Mouse (Mus musculus) Patski (cell line): ENCODE data around the gene Icosl. TPM values are rescaled to one million over a fixed set of nuclear protein-coding genes. Genes with fewer than 3 reads are reported as not detected.

Source experiments
- ATAC-seq: fragments of 100-300 bp; one replicate; pipeline ENCODE4 v1.8.0; 2021
- CTCF ChIA-PET: fragments of 350-600 bp; sonication (Branson Sonifier 250); formaldehyde crosslinking; loops from one replicate; lab custom pipeline; 2022; ENCODE audit warnings: inconsistent platforms; lab: Charles Lee
- POLR2A ChIA-PET: fragments of 350-600 bp; sonication (Branson Sonifier 250); formaldehyde crosslinking; loops from one replicate; lab custom pipeline; 2022; ENCODE audit warnings: antibody characterized with exemption, inconsistent platforms; lab: Charles Lee
- DNase-seq: peaks from one replicate; pipeline ENCODE4 v3.0.0-alpha.2; 2011; ENCODE audit warnings: low read depth, low spot score
- H3K27me3 ChIP-seq: fragments of 371-371 bp; one replicate; pipeline ENCODE4 v1.5.1; 2021
- CTCF ChIP-seq: fragments of 100-300 bp; IDR thresholded peaks from one replicate; pipeline ENCODE4 v1.5.1; 2021
- in situ Hi-C: fragments of 300-500 bp; cut with MboI; formaldehyde crosslinking; loops from 3 replicates; pipeline ENCODE4 v1.11.1; 2018; ENCODE audit warnings: low pct_unique_long_range_greater_than_20kb, mixed read lengths
- polyA plus RNA-seq: library from polyadenylated mRNA; unstranded; gene quantifications from one replicate; pipeline ENCODE4 v1.2.3, GENCODE M21; 2021

The Icosl gene
- polyA plus RNA-seq, 1 experiment from 2014 or later, result 3.7 TPM

DNA sequence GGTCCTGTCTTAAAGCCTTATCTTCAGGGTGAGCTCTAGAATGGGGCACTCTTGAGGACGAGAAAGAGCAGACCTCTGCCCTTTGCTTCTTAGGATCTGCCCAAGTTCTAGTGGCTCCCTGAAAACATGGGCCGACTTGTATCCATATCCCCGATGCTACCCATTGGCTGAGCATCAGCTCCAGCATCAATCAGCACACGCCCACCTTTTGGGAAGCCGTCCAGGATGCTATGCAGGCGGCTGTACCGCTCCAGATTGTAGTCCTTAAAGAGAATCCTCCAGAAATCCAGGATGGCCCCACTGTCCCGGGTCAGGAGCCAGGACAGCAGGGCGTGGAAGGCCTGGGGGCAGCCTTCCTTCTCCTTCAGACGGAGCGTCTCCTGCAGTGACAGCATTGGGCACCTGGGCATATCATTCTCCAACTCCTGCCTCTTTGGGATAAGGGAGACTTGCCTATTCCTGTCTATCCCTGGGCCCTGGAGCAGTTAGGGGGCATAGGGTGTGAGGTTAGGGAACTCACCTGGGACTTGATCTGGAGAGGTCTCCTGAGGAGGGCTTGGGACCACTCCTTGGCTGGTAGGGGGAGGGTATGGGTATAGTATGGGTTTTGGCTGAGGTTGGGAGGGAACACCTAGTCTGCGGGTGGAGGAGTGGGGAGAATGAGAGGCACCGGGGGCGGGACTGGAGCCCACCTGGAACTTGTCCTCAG is 26.3 kb upstream of the Icosl start:
- in situ Hi-C loops, result loop anchor here (25.0 kb wide), 1 partner anchor 344 kb away; no protein-coding TSS in a partner anchor
- ATAC-seq (no peak), DNase-seq (no peak)
- TF ChIP-seq CTCF, result no peak
- no peaks in the 10 kb centered on the region for H3K27me3 ChIP-seq
- ChIA-PET CTCF (no interaction called here), POLR2A (no interaction called here)

DNA sequence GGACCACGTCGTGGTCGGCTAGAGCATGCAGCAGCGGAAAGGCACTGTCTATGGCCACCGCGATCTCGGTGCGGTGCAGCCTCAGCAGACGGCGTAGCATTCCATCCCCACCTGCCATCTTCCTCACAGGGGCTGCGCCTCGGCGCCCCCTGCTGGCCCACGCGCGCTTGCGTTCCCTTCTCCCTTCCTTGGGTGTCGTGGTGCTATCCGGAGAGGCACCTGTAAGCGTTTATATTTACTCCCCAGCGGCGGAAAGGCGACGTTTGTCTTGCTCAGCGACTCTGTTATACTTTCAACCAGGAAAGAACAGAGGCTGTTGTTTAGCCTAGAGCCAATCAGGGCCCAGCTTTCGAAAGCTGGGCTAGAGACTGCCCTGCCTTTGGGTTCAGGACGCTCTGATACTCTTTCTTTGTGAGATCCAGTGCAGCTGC is 25.7 kb upstream of the Icosl start, which contains the start of gene Aire:
Aire (minus strand) TSS at position 205 of the 431 bp plus-strand sequence.
- ATAC-seq (no peak), DNase-seq (no peak)
- no peaks in the 10 kb centered on the region for H3K27me3 ChIP-seq
- POLR2A ChIA-PET, result no interaction called here
- in situ Hi-C loops, result loop anchor here (25.0 kb wide), 1 partner anchor 344 kb away; no protein-coding TSS in a partner anchor
- CTCF ChIA-PET, result no interaction called here
- no peak for TF ChIP-seq CTCF

- TF ChIP-seq CTCF, result no peak
- ATAC-seq, result no peak
- POLR2A ChIA-PET, result no interaction called here
- in situ Hi-C loops, result loop anchor here (25.0 kb wide), 1 partner anchor 343 kb away; no protein-coding TSS in a partner anchor
- CTCF ChIA-PET, result no interaction called here
- H3K27me3 ChIP-seq, result no peaks in the 10 kb centered on the region
- DNase-seq, result no peak
These were observed 24.6 kb upstream of the Icosl start for GRCm38 (mm10) chr10:78044531-78044930.

DNA sequence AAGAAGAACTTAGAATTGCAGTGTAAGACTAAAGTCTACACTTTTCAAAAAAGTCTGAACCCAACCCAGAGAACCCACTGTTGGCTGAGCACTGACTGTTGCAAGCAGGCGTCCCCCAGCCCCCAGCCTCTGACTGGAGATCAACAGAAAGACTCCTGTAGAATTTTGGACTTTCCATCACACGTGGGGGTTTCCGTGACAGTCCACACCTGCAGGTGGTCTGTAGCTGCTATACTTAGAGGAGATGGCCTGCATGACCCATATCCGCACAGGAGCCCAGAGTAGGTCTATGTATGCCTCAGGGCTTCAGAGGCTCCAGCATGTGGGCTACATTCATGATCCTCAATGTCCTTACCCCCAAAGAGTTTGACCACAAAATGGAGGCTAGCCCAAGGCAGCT is 22.7 kb upstream of the Icosl start:
- no peak for TF ChIP-seq CTCF
- in situ Hi-C loops, result loop anchor here (25.0 kb wide), 1 partner anchor 341 kb away; no protein-coding TSS in a partner anchor
- DNase-seq (no peak), ATAC-seq (no peak)
- ChIA-PET POLR2A (no interaction called here), CTCF (no interaction called here)
- H3K27me3 ChIP-seq, result no peaks in the 10 kb centered on the region

DNA sequence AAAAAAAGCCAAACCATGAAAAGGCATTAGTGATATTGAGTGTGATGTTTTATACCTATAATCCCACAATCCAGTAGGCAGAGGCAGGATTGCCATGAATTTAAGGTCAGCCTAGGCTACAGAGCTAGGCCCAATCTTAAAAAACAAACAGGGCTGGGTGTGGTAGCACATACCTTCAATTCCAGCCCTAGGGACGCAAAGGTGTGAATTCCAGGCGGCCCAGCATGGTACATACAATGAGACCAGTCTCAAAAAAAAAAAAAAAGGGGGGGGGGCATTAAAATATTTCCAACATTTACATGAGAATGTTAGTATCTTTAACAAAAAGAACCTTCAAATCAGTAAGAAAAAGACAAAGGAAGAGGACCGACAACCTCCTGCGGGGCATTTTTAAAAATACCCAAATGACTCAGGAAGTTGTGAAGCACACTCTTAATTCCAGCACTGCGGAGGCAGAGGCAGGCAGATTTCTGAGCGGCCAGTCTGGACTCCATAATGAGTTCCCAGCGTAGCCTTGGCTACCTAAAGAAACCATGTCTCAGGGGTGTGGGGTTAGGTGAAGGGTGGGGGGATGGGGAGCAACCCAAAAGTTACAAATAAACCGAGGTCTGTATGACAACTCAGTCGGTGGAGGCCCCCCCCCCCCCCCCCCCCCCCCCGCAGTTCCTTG is 20.9 kb upstream of the Icosl start:
- ATAC-seq (no peak), DNase-seq (no peak)
- POLR2A ChIA-PET, result no interaction called here
- no peak for TF ChIP-seq CTCF
- no peaks in the 10 kb centered on the region for H3K27me3 ChIP-seq
- CTCF ChIA-PET, result no interaction called here
- in situ Hi-C loops, result loop anchor here (25.0 kb wide), 1 partner anchor 339 kb away; no protein-coding TSS in a partner anchor

GRCm38 (mm10) chr10:78049519-78050035 is 19.5 kb upstream of the Icosl start:
- POLR2A ChIA-PET, result no interaction called here
- in situ Hi-C loops, result loop anchor here (25.0 kb wide), 1 partner anchor 338 kb away; no protein-coding TSS in a partner anchor
- no peaks in the 10 kb centered on the region for H3K27me3 ChIP-seq
- no peak for TF ChIP-seq CTCF
- ATAC-seq, result no peak
- CTCF ChIA-PET, result no interaction called here
- no peak for DNase-seq

GRCm38 (mm10) chr10:78054633-78055565 is 14.2 kb upstream of the Icosl start:
- ChIA-PET POLR2A (no interaction called here), CTCF (no interaction called here)
- H3K27me3 ChIP-seq, result no peaks in the 10 kb centered on the region
- DNase-seq, result no peak
- no peak for ATAC-seq
- no peak for TF ChIP-seq CTCF
- in situ Hi-C loops, result no loop called here

DNA sequence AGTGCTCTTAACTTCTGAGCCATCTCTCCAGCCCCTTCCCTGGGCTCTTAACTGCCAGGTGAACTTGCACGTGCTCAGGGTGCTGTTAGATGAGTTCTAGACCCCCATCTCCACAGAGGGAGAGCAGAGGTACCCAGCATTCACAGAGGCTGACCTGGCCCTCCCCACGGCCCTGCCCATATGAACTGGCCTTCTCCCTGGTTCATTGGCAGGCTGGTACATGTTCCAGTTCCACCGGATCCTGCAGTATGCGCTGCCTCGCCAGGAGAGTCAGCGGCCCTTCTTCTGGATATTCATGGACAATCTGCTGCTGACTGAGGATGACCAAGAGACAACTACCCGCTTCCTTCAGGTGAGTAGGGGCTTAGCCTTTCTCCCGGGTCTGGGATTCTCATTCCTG is 12.0 kb upstream of the Icosl start:
- in situ Hi-C loops, result no loop called here
- ChIA-PET CTCF (no interaction called here), POLR2A (no interaction called here)
- TF ChIP-seq CTCF, result no peak
- DNase-seq (no peak), ATAC-seq (no peak)
- no peaks in the 10 kb centered on the region for H3K27me3 ChIP-seq

DNA sequence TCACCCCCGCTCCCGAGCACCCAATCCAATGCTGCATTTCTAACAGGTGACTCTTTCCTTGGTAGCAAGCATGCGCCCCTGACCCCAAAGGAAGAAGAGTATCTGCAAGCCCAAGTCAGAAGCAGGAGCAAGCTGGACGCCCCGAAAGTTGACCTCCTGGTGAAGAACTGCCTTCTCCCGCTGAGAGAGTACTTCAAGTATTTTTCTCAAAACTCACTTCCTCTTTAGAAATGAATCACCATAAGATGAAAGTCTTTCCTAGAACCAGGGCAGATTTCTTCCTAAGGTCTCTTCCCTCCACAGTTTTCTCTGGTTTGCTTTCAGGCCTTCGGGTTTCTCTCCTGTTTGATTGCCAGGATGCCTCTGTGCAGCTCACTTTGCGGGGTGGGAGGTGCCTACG is 6.0 kb upstream of the Icosl start:
- ChIA-PET POLR2A (no interaction called here), CTCF (no interaction called here)
- in situ Hi-C loops, result no loop called here

GRCm38 (mm10) chr10:78067226-78067625 is 1.9 kb upstream of the Icosl start:
- DNase-seq, result no peak
- ChIA-PET POLR2A (no interaction called here), CTCF (interaction anchor here (0.6 kb wide), 1 partner anchor 94 kb away, joined by 3 read pairs; no protein-coding TSS in a partner anchor)
- ATAC-seq, result no peak
- H3K27me3 ChIP-seq, result peaks cover 4% of the 10 kb centered on the region
- TF ChIP-seq CTCF, result no peak
- in situ Hi-C loops, result no loop called here

More for the DNA sequence above, 6.0 kb upstream of the Icosl start:
- TF ChIP-seq CTCF, result no peak
- ATAC-seq, result no peak
- H3K27me3 ChIP-seq, result peaks cover 4% of the 10 kb centered on the region
- DNase-seq, result no peak
